Mouse (Mus musculus): ENCODE measurements at regions not wholly inside any gene's neighbourhood (a gene's known extent, or its start where the extent isn't known, plus 50 kb on each side); places are given as distances from the start of the nearest gene placed in this dataset.

GRCm38 (mm10) chr14:25050674-25051251 lies 408.2 kb upstream of the Zmiz1 start:
- no peak for ATAC-seq (replicated peaks; ENCODE audit: poor library complexity)

DNA sequence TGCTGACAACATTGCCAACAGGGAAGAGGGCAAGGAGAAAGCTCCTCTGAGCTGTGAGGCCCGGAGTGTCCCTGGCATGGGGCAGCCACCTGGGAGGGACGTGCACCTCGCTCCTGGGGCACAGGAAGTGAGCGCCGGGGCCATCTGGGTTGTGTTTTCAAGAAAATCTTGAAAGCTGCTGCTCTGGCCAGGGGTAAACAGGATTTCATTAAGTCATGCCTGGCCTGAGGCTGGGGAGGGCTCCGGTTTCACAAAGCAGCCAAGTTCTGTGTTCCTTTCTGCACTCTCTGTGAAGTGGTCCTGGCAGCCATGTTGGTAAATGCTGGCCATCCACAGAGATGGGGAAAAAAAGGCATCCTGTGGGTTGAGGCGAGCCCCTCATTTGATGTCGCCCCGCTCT lies 406.8 kb upstream of the Zmiz1 start:
- ATAC-seq (replicated peaks; ENCODE audit: poor library complexity) = no peak

- ATAC-seq (replicated peaks; ENCODE audit: poor library complexity) = no peak
These were observed 399.6 kb upstream of the Zmiz1 start for GRCm38 (mm10) chr14:25059351-25059750.

GRCm38 (mm10) chr14:25060285-25060684 lies 398.7 kb upstream of the Zmiz1 start:
- no peak for ATAC-seq (replicated peaks; ENCODE audit: poor library complexity)

DNA sequence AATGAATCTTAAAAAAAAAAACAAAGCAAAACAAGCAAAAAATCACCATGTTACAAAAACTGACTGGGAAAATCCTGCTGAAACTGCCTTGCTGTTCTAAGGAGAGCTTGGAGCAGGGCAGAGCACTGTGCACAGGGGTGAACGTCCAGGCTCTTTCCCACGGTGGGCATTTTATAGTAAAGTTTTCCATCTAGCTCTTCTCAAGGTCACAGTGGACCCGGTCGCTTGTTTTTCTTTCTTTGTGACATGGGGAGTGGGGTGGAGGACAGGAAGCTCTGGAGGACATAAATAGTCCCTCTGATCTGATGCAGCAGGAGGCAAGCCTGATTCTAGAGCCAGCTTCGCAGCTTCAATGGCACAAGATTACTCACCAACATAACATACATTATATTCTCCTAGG lies 395.9 kb upstream of the Zmiz1 start:
- ATAC-seq (replicated peaks; ENCODE audit: poor library complexity) = no peak

DNA sequence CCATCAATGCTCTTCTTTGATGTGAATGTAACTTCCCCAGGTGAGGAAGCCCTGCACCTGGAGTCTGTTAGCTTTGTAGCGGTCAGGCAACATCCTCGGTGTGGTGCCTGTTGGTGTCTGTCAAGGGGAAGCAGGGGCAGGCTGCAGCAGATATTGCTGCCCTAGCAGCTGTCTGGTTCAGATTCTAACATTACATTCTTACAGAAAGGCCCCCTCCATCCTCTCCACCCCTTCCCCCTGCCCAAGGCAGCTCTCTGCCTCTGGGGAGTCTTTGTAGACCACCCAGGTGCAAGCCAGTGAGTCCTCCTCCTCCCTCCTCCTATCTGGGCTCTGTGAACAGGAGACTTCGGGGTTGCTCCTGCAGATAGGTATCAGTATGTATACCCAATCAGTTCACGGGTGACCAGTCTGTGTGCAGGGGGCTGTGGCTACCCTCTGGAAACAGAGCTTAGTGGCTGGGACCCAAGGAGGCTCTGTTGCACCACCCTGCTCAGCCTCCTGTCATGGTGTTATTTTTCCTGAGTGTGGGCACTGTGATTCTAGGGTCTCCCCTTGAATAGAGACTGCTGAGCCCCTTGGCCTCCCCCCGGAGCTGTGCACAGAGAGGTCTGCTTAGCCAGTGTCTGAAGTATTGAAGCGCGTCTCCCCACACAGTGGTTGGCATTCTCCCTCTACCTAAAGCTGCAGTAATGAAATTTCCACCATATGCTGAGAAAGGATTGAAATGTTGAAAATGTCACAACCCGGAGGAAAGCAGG lies 394.6 kb upstream of the Zmiz1 start:
- no peak for ATAC-seq (replicated peaks; ENCODE audit: poor library complexity)

DNA sequence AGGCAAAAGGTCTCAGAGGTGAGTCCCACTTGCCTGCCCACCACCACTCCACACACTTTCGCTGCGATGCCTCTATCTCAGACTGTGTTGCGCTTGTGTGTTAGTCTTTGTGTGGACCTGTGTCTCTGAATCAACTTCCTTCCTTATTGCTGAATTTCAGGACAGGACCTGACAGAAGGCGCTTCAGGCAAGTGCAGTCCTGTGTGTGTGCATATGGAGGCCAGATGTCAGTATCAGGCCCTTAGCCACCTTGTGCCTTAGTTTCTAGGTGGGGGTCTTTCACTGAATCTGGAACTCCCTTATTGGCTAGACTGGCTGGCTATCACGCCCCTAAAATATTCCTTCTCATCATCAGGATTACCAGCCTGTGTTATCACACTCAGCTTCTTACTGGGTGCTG lies 391.6 kb upstream of the Zmiz1 start:
- no peak for ATAC-seq (replicated peaks; ENCODE audit: poor library complexity)

GRCm38 (mm10) chr14:25068430-25068829 lies 390.6 kb upstream of the Zmiz1 start:
- ATAC-seq (replicated peaks; ENCODE audit: poor library complexity) = no peak

GRCm38 (mm10) chr14:25073143-25073542 lies 385.8 kb upstream of the Zmiz1 start:
- ATAC-seq (replicated peaks; ENCODE audit: poor library complexity) = no peak

GRCm38 (mm10) chr14:25074022-25074800 lies 384.8 kb upstream of the Zmiz1 start:
- no peak for ATAC-seq (replicated peaks; ENCODE audit: poor library complexity)

GRCm38 (mm10) chr14:25074891-25075290 lies 384.1 kb upstream of the Zmiz1 start:
- ATAC-seq (replicated peaks; ENCODE audit: poor library complexity) = no peak

GRCm38 (mm10) chr14:25080431-25080830 lies 378.6 kb upstream of the Zmiz1 start:
- no peak for ATAC-seq (replicated peaks; ENCODE audit: poor library complexity)

- no peak for ATAC-seq (replicated peaks; ENCODE audit: poor library complexity)
These were observed 375.1 kb upstream of the Zmiz1 start for GRCm38 (mm10) chr14:25083847-25084246.

DNA sequence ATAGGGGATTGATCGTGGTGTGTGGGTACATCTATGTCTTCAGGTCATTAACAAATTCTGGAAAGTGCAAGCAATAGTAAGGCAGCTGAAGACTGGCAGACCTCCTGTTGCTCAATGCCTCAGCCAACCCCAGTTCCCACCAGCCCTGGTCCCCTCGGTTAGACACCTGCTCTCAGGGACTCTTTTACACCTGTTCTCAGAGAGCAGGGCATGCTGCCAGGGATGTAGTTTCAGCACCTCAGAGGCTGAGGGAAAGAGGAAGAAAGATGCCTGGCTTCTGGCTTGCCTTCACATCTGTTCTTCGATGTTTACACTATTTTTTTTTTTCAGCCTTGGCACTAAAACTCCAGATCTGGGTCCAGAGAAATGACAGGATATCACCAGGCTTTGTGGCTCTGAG lies 362.2 kb upstream of the Zmiz1 start:
- no peak for ATAC-seq (replicated peaks; ENCODE audit: poor library complexity)

DNA sequence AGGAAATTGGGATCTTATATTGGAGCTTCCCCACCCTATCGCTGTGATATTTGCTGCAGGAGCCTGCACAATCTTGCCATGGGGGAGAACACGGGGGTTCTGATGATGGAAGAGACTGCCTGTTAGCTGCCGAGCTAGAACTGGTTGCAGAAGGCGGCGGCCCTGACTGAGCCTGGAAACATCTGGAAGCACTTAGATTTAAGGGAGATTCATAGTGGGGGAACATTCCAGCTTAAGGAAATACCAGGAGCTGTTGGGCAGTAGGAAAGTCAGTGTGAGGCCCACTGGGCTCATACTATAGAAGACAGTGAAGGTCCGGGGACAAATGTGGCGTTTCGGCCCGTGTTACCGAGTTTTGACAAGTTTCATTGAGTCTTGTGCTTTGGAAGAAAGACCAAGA lies 353.6 kb upstream of the Zmiz1 start:
- ATAC-seq (replicated peaks; ENCODE audit: poor library complexity) = no peak

- ATAC-seq (replicated peaks; ENCODE audit: poor library complexity) = no peak
These were observed 352.5 kb upstream of the Zmiz1 start for GRCm38 (mm10) chr14:25106451-25106850.

- ATAC-seq (replicated peaks; ENCODE audit: poor library complexity) = no peak
These were observed 350.8 kb upstream of the Zmiz1 start for GRCm38 (mm10) chr14:25108101-25108652.

DNA sequence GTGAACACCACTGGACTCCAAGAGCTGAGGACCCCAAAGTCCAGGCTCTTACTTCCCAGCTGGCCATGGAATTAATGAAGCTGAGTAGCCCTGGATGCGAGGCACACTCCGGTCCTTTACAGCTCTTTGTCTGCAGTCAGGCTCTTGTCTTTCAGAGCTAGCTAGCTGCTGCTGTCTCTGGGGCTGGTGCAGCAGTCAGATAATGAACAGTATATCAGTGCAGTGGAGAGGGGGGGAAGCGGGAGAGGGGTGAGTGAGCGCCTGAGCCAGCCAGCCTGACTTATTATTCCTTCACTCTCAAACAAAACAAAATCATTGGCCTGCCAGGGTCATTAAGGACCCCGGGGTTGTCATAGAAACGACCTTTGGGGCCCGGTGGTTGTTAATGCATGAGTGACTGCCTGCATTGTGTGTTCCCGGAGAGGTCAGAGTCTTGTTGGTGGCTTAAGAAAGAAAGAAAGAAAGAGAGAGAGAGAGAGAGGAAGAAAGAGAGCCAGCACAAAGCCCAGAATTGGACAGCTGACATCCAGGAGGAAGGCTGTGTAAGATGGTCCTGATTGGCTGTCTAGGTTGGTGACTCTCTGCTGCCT lies 350.2 kb upstream of the Zmiz1 start:
- ATAC-seq (replicated peaks; ENCODE audit: poor library complexity) = peak; percentile 63

- no peak for ATAC-seq (replicated peaks; ENCODE audit: poor library complexity)
These were observed 349.3 kb upstream of the Zmiz1 start for GRCm38 (mm10) chr14:25109691-25110090.

DNA sequence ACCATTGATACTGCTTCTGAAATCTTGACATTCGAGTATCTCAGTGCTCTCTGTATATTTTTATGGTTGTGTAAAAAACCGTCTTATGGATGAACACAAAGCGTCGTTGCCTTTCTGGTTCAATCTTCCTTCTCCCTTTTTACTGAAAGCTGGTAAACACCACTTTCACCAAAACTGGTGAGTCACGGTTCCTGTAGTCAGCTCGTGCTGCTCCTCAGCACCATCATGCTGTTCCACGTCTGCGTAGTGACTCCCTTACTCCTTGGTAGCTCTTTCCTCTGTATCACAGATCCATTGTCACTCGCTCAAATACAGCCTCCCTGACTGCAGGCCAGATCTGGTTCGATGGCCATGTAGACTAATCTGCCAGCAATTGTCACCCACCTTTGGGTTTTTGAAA lies 346.2 kb upstream of the Zmiz1 start:
- ATAC-seq (replicated peaks; ENCODE audit: poor library complexity) = peak; percentile 40; the same call in 1 of the 2 replicates

DNA sequence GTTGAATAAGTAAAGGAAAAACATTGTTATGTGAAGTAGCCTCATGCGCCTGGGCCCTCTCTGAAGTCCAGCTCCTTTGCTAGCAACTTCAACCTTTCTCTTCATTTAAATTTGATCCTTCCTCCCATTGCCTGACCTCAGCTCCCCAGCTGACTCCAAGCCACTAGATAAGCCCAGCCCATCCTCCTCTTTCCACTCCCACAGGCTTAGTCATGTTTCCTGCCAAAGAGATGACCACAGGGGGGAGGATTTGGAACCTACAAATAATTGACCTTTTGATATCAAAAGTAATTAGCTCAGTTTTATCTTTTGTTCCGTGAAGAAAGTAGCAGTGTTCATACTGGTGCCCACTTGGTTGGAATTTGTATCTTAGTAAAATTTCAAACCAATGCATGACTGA lies 345.7 kb upstream of the Zmiz1 start:
- 0 out of 2 replicates have a peak, but pooled peaks have one; percentile 12 for ATAC-seq (replicated peaks; ENCODE audit: poor library complexity)
